Mouse (Mus musculus) limb, embryonic 15.5 days (tissue): ENCODE measurements around the gene Lkaaear1. TPM values are rescaled to one million over a fixed set of nuclear protein-coding genes. Genes with fewer than 3 reads are reported as not detected.

Source experiments
- ATAC-seq: fragments of 200-750 bp; cut with Nextera tagmentation; 2 replicates; pipeline ENCODE4 v1.8.0; 2017; ENCODE audit warnings: low read depth, moderate TSS enrichment; ENCODE audit not compliant: insufficient number of reproducible peaks, low FRiP score, low TSS enrichment
- H3K27ac ChIP-seq: fragments of 300-500 bp; sonication (generic); 2 replicates; pipeline ENCODE4 v1.5.1; 2015; ENCODE audit warnings: moderate library complexity, mild to moderate bottlenecking, inconsistent platforms
- H3K27me3 ChIP-seq: fragments of 300-500 bp; sonication (generic); 2 replicates; pipeline ENCODE4 v1.6.1; 2015; ENCODE audit warnings: inconsistent platforms
- H3K36me3 ChIP-seq: fragments of 300-500 bp; sonication (generic); 2 replicates; pipeline ENCODE4 v1.6.1; 2015; ENCODE audit warnings: inconsistent platforms
- H3K4me1 ChIP-seq: fragments of 300-500 bp; sonication (generic); 2 replicates; pipeline ENCODE4 v1.6.1; 2015; ENCODE audit warnings: inconsistent platforms
- H3K4me2 ChIP-seq: fragments of 300-500 bp; sonication (generic); 2 replicates; pipeline ENCODE4 v1.6.1; 2015; ENCODE audit warnings: mild to moderate bottlenecking, inconsistent platforms
- H3K4me3 ChIP-seq: fragments of 300-500 bp; sonication (generic); 2 replicates; pipeline ENCODE4 v1.5.1; 2015; ENCODE audit warnings: mild to moderate bottlenecking, inconsistent platforms
- H3K9ac ChIP-seq: fragments of 300-500 bp; sonication (generic); 2 replicates; pipeline ENCODE4 v1.6.1; 2015; ENCODE audit warnings: inconsistent platforms
- H3K9me3 ChIP-seq: fragments of 300-500 bp; sonication (generic); 2 replicates; pipeline ENCODE4 v1.6.1; 2016; ENCODE audit warnings: inconsistent platforms
- WGBS: fragments of 180-500 bp; shearing (Covaris S2); methylation state at CpG from one replicate; pipeline ENCODE4 v1.1.7; 2015; 5-methylcytosine and 5-hydroxymethylcytosine counted together
- polyA plus RNA-seq: library from polyadenylated mRNA; unstranded; fragments of >200 nt; fragmentation: Nextera tagmentation; extraction: Ambion mirVana; gene quantifications from 2 replicates; pipeline ENCODE4 v1.2.1, GENCODE M21; 2015

Lkaaear1 gene
- polyA plus RNA-seq, 1 experiment from 2014 or later: not detected

- Histone ChIP-seq H3K27ac (no peak overlapping the region), H3K9me3 (no peaks in the 10 kb centered on the region), H3K36me3 (no peaks in the 10 kb centered on the region), H3K4me2 (peak overlapping the region; percentile 81), H3K27me3 (peaks cover 67% of the 10 kb centered on the region), H3K9ac (peak overlapping the region; percentile 34), H3K4me1 (peaks cover 30% of the 10 kb centered on the region), H3K4me3 (peak overlapping the region; percentile 46)
- under 1% methylated on average over 41 of the region's 41 CpGs for WGBS
- no peak for ATAC-seq
Measured at GRCm38 (mm10) chr2:181670913-181671311, 27.3 kb downstream of the Lkaaear1 start.

GRCm38 (mm10) chr2:181670285-181670912, 27.8 kb downstream of the Lkaaear1 start:
- no peaks in the 10 kb centered on the region for H3K36me3 ChIP-seq
- peak overlapping the region; percentile 34 for H3K9ac ChIP-seq
- no peak for ATAC-seq
- peaks cover 26% of the 10 kb centered on the region for H3K4me1 ChIP-seq
- peak overlapping the region; percentile 81 for H3K4me2 ChIP-seq
- WGBS: 4% methylated on average over 56 of the region's 56 CpGs
- H3K4me3 ChIP-seq: peak overlapping the region; percentile 46
- no peaks in the 10 kb centered on the region for H3K9me3 ChIP-seq
- no peak overlapping the region for H3K27ac ChIP-seq
- H3K27me3 ChIP-seq: peaks cover 67% of the 10 kb centered on the region

- H3K9ac ChIP-seq: no peak overlapping the region
- no peaks in the 10 kb centered on the region for H3K36me3 ChIP-seq
- no peak overlapping the region for H3K4me3 ChIP-seq
- peaks cover 6% of the 10 kb centered on the region; the same call in 1 of the 2 replicates for H3K27me3 ChIP-seq
- H3K27ac ChIP-seq: peak overlapping the region; percentile 8; the same call in 1 of the 2 replicates
- WGBS: 33% methylated on average over 4 of the region's 4 CpGs
- H3K4me1 ChIP-seq: peaks cover 8% of the 10 kb centered on the region; the same call in 1 of the 2 replicates
- no peak for ATAC-seq
- H3K9me3 ChIP-seq: no peaks in the 10 kb centered on the region
- no peak overlapping the region for H3K4me2 ChIP-seq
Measured at GRCm38 (mm10) chr2:181663298-181663630, 35.0 kb downstream of the Lkaaear1 start.

GRCm38 (mm10) chr2:181662620-181663297, 35.5 kb downstream of the Lkaaear1 start:
- ATAC-seq: no peak
- WGBS: 81% methylated on average over 3 of the region's 3 CpGs
- 0 out of 2 replicates have a peak overlapping the region, but pooled peaks have one; percentile 8 for H3K27ac ChIP-seq

GRCm38 (mm10) chr2:181659609-181660055, 38.6 kb downstream of the Lkaaear1 start:
- 5% methylated on average over 9 of the region's 9 CpGs for WGBS
- Histone ChIP-seq H3K9me3 (no peaks in the 10 kb centered on the region), H3K27me3 (no peaks in the 10 kb centered on the region), H3K4me1 (peaks cover 19% of the 10 kb centered on the region; the same call in 1 of the 2 replicates), H3K4me2 (no peak overlapping the region), H3K4me3 (no peak overlapping the region), H3K27ac (no peak overlapping the region), H3K9ac (no peak overlapping the region), H3K36me3 (peaks cover 23% of the 10 kb centered on the region)
- ATAC-seq: no peak; the same call in 1 of the 2 replicates

More at GRCm38 (mm10) chr2:181662620-181663297, 35.5 kb downstream of the Lkaaear1 start:
- no peak overlapping the region for H3K9ac ChIP-seq
- H3K27me3 ChIP-seq: 0 out of 2 replicates have a peak, but pooled peaks cover under 1% of the 10 kb centered on the region
- H3K4me3 ChIP-seq: no peak overlapping the region
- H3K4me1 ChIP-seq: peaks cover 8% of the 10 kb centered on the region; the same call in 1 of the 2 replicates
- H3K36me3 ChIP-seq: no peaks in the 10 kb centered on the region
- H3K4me2 ChIP-seq: no peak overlapping the region
- no peaks in the 10 kb centered on the region for H3K9me3 ChIP-seq

GRCm38 (mm10) chr2:181658930-181659555, 39.2 kb downstream of the Lkaaear1 start:
- Histone ChIP-seq H3K4me1 (peaks cover 19% of the 10 kb centered on the region; the same call in 1 of the 2 replicates), H3K27me3 (no peaks in the 10 kb centered on the region), H3K4me2 (no peak overlapping the region), H3K27ac (no peak overlapping the region), H3K9ac (no peak overlapping the region), H3K36me3 (peaks cover 27% of the 10 kb centered on the region), H3K9me3 (no peaks in the 10 kb centered on the region), H3K4me3 (no peak overlapping the region)
- WGBS: 41% methylated on average over 17 of the region's 17 CpGs
- no peak for ATAC-seq

- Histone ChIP-seq H3K9me3 (no peaks in the 10 kb centered on the region), H3K9ac (no peak overlapping the region), H3K27me3 (no peaks in the 10 kb centered on the region), H3K4me3 (no peak overlapping the region), H3K4me2 (no peak overlapping the region), H3K36me3 (peaks cover 32% of the 10 kb centered on the region), H3K27ac (no peak overlapping the region), H3K4me1 (peaks cover 19% of the 10 kb centered on the region; the same call in 1 of the 2 replicates)
- WGBS: 80% methylated on average over 7 of the region's 7 CpGs
- ATAC-seq: no peak
Measured at GRCm38 (mm10) chr2:181658528-181658927, 39.7 kb downstream of the Lkaaear1 start.

GRCm38 (mm10) chr2:181657441-181657840, 40.8 kb downstream of the Lkaaear1 start:
- H3K27ac ChIP-seq: no peak overlapping the region
- H3K4me3 ChIP-seq: no peak overlapping the region

GRCm38 (mm10) chr2:181656734-181657133, 41.5 kb downstream of the Lkaaear1 start, which contains the start of gene Gm29797:
Gene Gm29797 (plus strand): TSS chr2:181657034.
- Histone ChIP-seq H3K27me3 (no peaks in the 10 kb centered on the region), H3K36me3 (peaks cover 49% of the 10 kb centered on the region), H3K27ac (no peak within 1 kb of the TSS), H3K9me3 (no peaks in the 10 kb centered on the region), H3K4me1 (peaks cover 19% of the 10 kb centered on the region; the same call in 1 of the 2 replicates), H3K4me3 (no peak within 1 kb of the TSS), H3K4me2 (no peak within 1 kb of the TSS), H3K9ac (no peak within 1 kb of the TSS)
- ATAC-seq: no peak
- 36% methylated on average over 3 of the region's 3 CpGs for WGBS

More at GRCm38 (mm10) chr2:181657441-181657840, 40.8 kb downstream of the Lkaaear1 start:
- ATAC-seq: no peak
- no peaks in the 10 kb centered on the region for H3K27me3 ChIP-seq
- H3K9ac ChIP-seq: no peak overlapping the region
- WGBS: 51% methylated on average over 2 of the region's 2 CpGs
- peaks cover 43% of the 10 kb centered on the region for H3K36me3 ChIP-seq
- no peaks in the 10 kb centered on the region for H3K9me3 ChIP-seq
- no peak overlapping the region for H3K4me2 ChIP-seq
- peaks cover 19% of the 10 kb centered on the region; the same call in 1 of the 2 replicates for H3K4me1 ChIP-seq

GRCm38 (mm10) chr2:181653523-181653922, 44.7 kb downstream of the Lkaaear1 start:
- Histone ChIP-seq H3K4me1 (peaks cover 11% of the 10 kb centered on the region; the same call in 1 of the 2 replicates), H3K27me3 (no peaks in the 10 kb centered on the region), H3K4me3 (no peak overlapping the region), H3K9ac (no peak overlapping the region), H3K4me2 (no peak overlapping the region), H3K36me3 (peaks cover 76% of the 10 kb centered on the region), H3K27ac (no peak overlapping the region), H3K9me3 (no peaks in the 10 kb centered on the region)
- no peak for ATAC-seq
- WGBS: 100% methylated on average over 1 of the region's 1 CpGs

- H3K36me3 ChIP-seq: peaks cover 81% of the 10 kb centered on the region
- no peak overlapping the region for H3K4me3 ChIP-seq
- no peaks in the 10 kb centered on the region for H3K27me3 ChIP-seq
- H3K9me3 ChIP-seq: no peaks in the 10 kb centered on the region
- no peak for ATAC-seq
- no peak overlapping the region for H3K9ac ChIP-seq
- H3K4me2 ChIP-seq: no peak overlapping the region
- no peak overlapping the region for H3K27ac ChIP-seq
- peaks cover 11% of the 10 kb centered on the region; the same call in 1 of the 2 replicates for H3K4me1 ChIP-seq
Measured at GRCm38 (mm10) chr2:181653065-181653464, 45.2 kb downstream of the Lkaaear1 start.
